In the genomic region with DNA sequence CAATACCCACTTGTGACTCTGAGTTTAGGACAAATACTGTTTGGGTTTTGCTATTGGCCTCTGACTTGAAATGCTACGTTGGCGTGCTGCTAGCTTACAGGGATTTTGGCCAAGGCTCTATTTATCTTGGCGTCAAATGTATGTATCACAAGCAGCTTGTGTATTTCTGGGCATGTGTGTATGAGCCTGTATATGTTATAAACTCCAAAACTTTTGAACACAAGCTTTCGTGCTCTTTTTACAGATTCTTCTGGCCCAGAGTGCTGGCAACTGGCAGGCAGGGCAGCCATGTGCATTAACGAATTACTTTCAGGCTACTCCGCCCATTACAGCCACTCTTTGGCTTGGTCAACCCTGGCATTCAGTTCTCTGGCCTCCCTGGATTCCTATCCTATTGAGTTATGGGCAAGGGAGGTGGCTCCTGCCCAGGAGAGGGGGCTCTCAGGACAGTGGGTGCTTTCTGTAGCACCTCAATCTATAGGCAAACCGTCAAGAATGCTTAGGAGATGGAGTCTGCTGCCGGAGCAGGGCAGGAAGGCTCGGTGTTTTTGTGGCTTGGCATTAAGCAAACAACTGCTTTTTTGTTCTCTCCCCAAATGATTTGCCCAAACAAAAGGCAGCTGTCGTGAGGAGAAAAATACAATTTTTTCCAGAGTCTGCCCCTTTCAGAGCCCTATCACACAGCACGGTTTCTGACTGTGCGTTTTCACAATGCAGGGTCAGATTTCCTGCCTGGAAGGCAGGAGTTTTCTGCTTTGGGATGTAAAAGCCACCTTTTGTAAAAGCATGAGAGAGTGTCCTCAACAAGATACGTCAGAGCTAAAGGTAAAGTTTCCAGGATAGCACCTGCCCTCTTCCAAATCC, we compare ENCODE assay signal across 11 mouse cellular contexts.
DNase-seq lines count a peak whose midpoint lies in the region; ATAC-seq and TF ChIP-seq lines count a peak whose summit lies in the region.
"Had no signal": no experiment of that assay in that cellular context is flagged by ENCODE, and none has a peak within 500 bp of the region (broad histone marks: within the 10 kb centered on the region; RNA-seq: fewer than 3 reads in every experiment).

No protein-coding gene starts in this region.

- TF ChIP-seq POLR2A in kidney, adult 2 months (IDR thresholded peaks at IDR 0.05; ENCODE audit: low read depth, low read length): no peak
- no peak for TF ChIP-seq POLR2A in limb, embryonic 14.5 days (IDR thresholded peaks at IDR 0.05; ENCODE audit: borderline replicate concordance, extremely low read depth, insufficient read depth, insufficient read length)

- no peak overlapping the region for H3K27ac ChIP-seq in kidney, adult 2 months (ENCODE audit: insufficient read depth, low read depth, low read length)
- H3K27ac ChIP-seq in embryonic facial prominence, embryonic 13.5 days: peak overlapping the region; percentile 94
- peak overlapping the region; percentile 82 for H3K27ac ChIP-seq in limb, embryonic 14.5 days (replicated peaks; ENCODE audit: low read depth, low read length)
- H3K27ac ChIP-seq: midbrain, embryonic 12.5 days had no signal

- no peak for ATAC-seq in embryonic facial prominence, embryonic 13.5 days (ENCODE audit: insufficient number of reproducible peaks, insufficient read depth, low FRiP score, low TSS enrichment, low read depth)
- ATAC-seq in limb, embryonic 14.5 days (ENCODE audit: low FRiP score, low read depth): peak; percentile 31; the same call in 1 of the 2 replicates

- WGBS in kidney, adult 2 months: 75% methylated on average over 13 of the region's 13 CpGs
- WGBS in embryonic facial prominence, embryonic 13.5 days: 39% methylated on average over 13 of the region's 13 CpGs
- 36% methylated on average over 13 of the region's 13 CpGs for WGBS in limb, embryonic 14.5 days

- no peak overlapping the region for H3K4me2 ChIP-seq in embryonic facial prominence, embryonic 13.5 days
- no peak overlapping the region for H3K4me2 ChIP-seq in limb, embryonic 14.5 days (replicated peaks; ENCODE audit: low read depth, low read length, severe bottlenecking)
- H3K4me2 ChIP-seq: midbrain, embryonic 12.5 days had no signal

- no peaks in the 10 kb centered on the region for H3K27me3 ChIP-seq in kidney, adult 2 months (replicated peaks; ENCODE audit: control insufficient read depth, insufficient read depth, low read length)
- no peaks in the 10 kb centered on the region for H3K27me3 ChIP-seq in embryonic facial prominence, embryonic 13.5 days
- H3K27me3 ChIP-seq in limb, embryonic 14.5 days (ENCODE audit: control insufficient read depth, insufficient read depth, low read length): no peaks in the 10 kb centered on the region

- no peaks in the 10 kb centered on the region for H3K9me3 ChIP-seq in embryonic facial prominence, embryonic 13.5 days
- H3K9me3 ChIP-seq in limb, embryonic 14.5 days (ENCODE audit: control insufficient read depth, low read length): no peaks in the 10 kb centered on the region
- H3K9me3 ChIP-seq: midbrain, embryonic 12.5 days had no signal

- no peak for TF ChIP-seq CTCF in kidney, adult 2 months (conservative IDR thresholded peaks at IDR 0.05; ENCODE audit: insufficient read depth, insufficient read length, low read depth, low read length)

- H3K4me3 ChIP-seq in kidney, adult 2 months (ENCODE audit: insufficient read depth, low read depth, low read length): no peak overlapping the region
- H3K4me3 ChIP-seq in embryonic facial prominence, embryonic 13.5 days: no peak overlapping the region
- H3K4me3 ChIP-seq in limb, embryonic 14.5 days (replicated peaks; ENCODE audit: low read length): no peak overlapping the region
- H3K4me3 ChIP-seq: midbrain, embryonic 12.5 days had no signal

- H3K36me3 ChIP-seq in kidney, adult 2 months (ENCODE audit: control insufficient read depth, insufficient read depth, low read length): no peaks in the 10 kb centered on the region
- H3K36me3 ChIP-seq in embryonic facial prominence, embryonic 13.5 days: no peaks in the 10 kb centered on the region
- H3K36me3 ChIP-seq in limb, embryonic 14.5 days (ENCODE audit: control insufficient read depth, insufficient read depth, low read length): no peaks in the 10 kb centered on the region
- H3K36me3 ChIP-seq: midbrain, embryonic 12.5 days had no signal

- no peak overlapping the region; the same call in 1 of the 2 replicates for H3K9ac ChIP-seq in embryonic facial prominence, embryonic 13.5 days
- H3K9ac ChIP-seq in limb, embryonic 14.5 days (ENCODE audit: low read depth, low read length, severe bottlenecking): no peak overlapping the region
- H3K9ac ChIP-seq: midbrain, embryonic 12.5 days had no signal

- H3K4me1 ChIP-seq in kidney, adult 2 months (ENCODE audit: control insufficient read depth, insufficient read depth, low read length): no peaks in the 10 kb centered on the region
- peaks cover 42% of the 10 kb centered on the region for H3K4me1 ChIP-seq in embryonic facial prominence, embryonic 13.5 days
- peaks cover 45% of the 10 kb centered on the region for H3K4me1 ChIP-seq in limb, embryonic 14.5 days (ENCODE audit: control insufficient read depth, insufficient read depth, low read length)

- peak; percentile 39 for DNase-seq in embryo, embryonic 11 days
- no peak for DNase-seq in embryo, embryonic 10.5 days (ENCODE audit: low spot score)
- DNase-seq in kidney, postnatal 10 days: peak; percentile 28
- no peak for DNase-seq in kidney, adult 2 months
- peak; percentile 57 for DNase-seq in limb, embryonic 14.5 days (ENCODE audit: low spot score)
- no peak for DNase-seq in right cerebral cortex, adult 18-20 months
- no peak for DNase-seq in left cerebral cortex, adult 11 months (ENCODE audit: low spot score)
- DNase-seq: adrenal gland, postnatal 25 days; cerebellum, adult 8-10 months had no signal

Comparison
In these comparisons a context has a peak if more than half of its experiments do, and no peak if none do; other contexts are left out.
1. DNase-seq: peak in embryo, embryonic 11 days (single experiment), kidney, postnatal 10 days (single experiment) and limb, embryonic 14.5 days (single experiment); none in embryo, embryonic 10.5 days (single experiment), kidney, adult 2 months (single experiment), right cerebral cortex, adult 18-20 months (single experiment) and left cerebral cortex, adult 11 months (single experiment).